Mouse (Mus musculus) midbrain, embryonic 14.5 days (tissue): Measurements from ENCODE around the gene Capn6. TPM values are rescaled to one million over a fixed set of nuclear protein-coding genes. Genes with fewer than 3 reads are reported as not detected.

Experiments
- microRNA-seq: library from miRNA; unstranded; fragments of <30 nt; microRNA quantifications from one replicate; pipeline ENCODE4, GENCODE M21; 2016
- polyA plus RNA-seq: library from polyadenylated mRNA; unstranded; fragments of >200 nt; fragmentation: Nextera tagmentation; extraction: Ambion mirVana; gene quantifications from 2 replicates; pipeline ENCODE4 v1.2.1, GENCODE M21; 2014

The Capn6 gene
- polyA plus RNA-seq, 1 experiment from 2014 or later: 1.7 TPM

Small RNA genes within 50 kb of the gene (microRNA-seq; reads per million reads assigned to microRNA genes)
- gene Gm47298: not detected

Other genes starting within 250 kb of the Capn6 start
- gene Dcx, start 105.9 kb upstream of the Capn6 start, polyA plus RNA-seq: 226 and 377 TPM in 2 replicates